Comparison of ENCODE assay signal across 21 mouse cellular contexts in the genomic region with DNA sequence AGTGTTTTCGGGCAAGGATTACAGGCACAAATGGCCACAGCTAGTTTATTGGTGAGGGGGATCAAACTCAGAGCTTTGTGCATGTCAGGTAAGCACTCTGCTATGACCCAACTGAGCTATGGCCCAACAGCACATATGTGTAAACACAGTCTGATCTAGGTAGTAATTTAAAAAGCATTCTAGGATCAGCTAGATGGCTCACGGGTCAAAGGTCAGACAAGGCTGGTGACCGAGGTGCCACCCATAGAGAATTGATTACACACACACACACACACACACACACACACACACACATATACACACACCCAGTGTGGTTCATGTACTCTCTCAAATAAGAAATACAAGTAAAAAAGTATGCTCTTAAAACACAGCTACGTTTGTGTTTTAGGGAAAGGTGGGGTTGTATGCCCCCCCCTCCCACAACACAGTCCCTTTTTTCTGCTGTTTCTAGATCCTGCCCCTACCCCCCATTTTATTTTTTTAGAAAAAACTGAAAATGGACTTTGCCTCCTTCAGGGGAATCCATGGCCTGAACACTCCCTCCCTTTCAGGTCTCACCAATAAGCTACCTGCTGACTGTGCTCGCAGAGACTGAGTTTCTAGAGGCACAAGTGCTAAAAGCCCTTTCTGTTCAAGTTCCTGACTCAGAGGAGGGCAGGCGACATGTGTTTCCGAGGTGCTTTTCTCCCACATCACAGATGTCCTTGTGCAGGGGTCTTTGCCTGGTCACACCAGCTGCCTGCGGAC.
DNase-seq lines count a peak whose midpoint lies in the region; ATAC-seq and TF ChIP-seq lines count a peak whose summit lies in the region.
"Had no signal": no experiment of that assay in that cellular context is flagged by ENCODE, and none has a peak within 500 bp of the region (broad histone marks: within the 10 kb centered on the region; RNA-seq: fewer than 3 reads in every experiment).

No protein-coding gene starts in this region.

- peak overlapping the region; percentile 92 for H3K27ac ChIP-seq in liver, adult 2 months (replicated peaks; ENCODE audit: insufficient read depth, low read depth, low read length)
- H3K27ac ChIP-seq in liver, embryonic 12.5 days: no peak overlapping the region
- peak overlapping the region; percentile 85 for H3K27ac ChIP-seq in intestine, postnatal 0 days (ENCODE audit: low read depth, low read length)
- peak overlapping the region; percentile 45; the same call in 1 of the 2 replicates for H3K27ac ChIP-seq in stomach, postnatal 0 days (replicated peaks)
- H3K27ac ChIP-seq: forebrain, embryonic 13.5 days; hindbrain, embryonic 15.5 days; left cerebral cortex, adult 2 months; limb, embryonic 15.5 days; lung, embryonic 15.5 days; midbrain, embryonic 13.5 days had no signal

- no peak overlapping the region for H3K4me2 ChIP-seq in liver, embryonic 12.5 days
- no peak overlapping the region for H3K4me2 ChIP-seq in intestine, postnatal 0 days (replicated peaks; ENCODE audit: low read depth)
- no peak overlapping the region for H3K4me2 ChIP-seq in stomach, postnatal 0 days (replicated peaks; ENCODE audit: low read depth)
- H3K4me2 ChIP-seq: forebrain, embryonic 13.5 days; hindbrain, embryonic 15.5 days; limb, embryonic 15.5 days; lung, embryonic 15.5 days; midbrain, embryonic 13.5 days had no signal

- TF ChIP-seq CTCF in liver, adult 2 months (IDR thresholded peaks at IDR 0.05; ENCODE audit: low read depth, low read length): no peak
- TF ChIP-seq CTCF in intestine, postnatal 0 days (IDR thresholded peaks at IDR 0.05; ENCODE audit: low read depth): no peak
- TF ChIP-seq CTCF in stomach, postnatal 0 days (IDR thresholded peaks at IDR 0.05; ENCODE audit: low read depth): no peak

- no peak overlapping the region for H3K4me3 ChIP-seq in liver, adult 2 months (ENCODE audit: insufficient read depth, low read depth, low read length)
- H3K4me3 ChIP-seq in liver, embryonic 12.5 days: no peak overlapping the region
- H3K4me3 ChIP-seq in intestine, postnatal 0 days (ENCODE audit: low read depth, low read length): no peak overlapping the region
- H3K4me3 ChIP-seq in stomach, postnatal 0 days (ENCODE audit: low read depth, low read length): no peak overlapping the region
- H3K4me3 ChIP-seq: forebrain, embryonic 13.5 days; hindbrain, embryonic 15.5 days; left cerebral cortex, adult 2 months; limb, embryonic 15.5 days; lung, embryonic 15.5 days; megakaryocyte, embryonic 14.5 days; midbrain, embryonic 13.5 days had no signal

- peak; percentile 84 for DNase-seq in liver, adult 2 months (ENCODE audit: extremely low read depth, low read depth, low spot score)
- DNase-seq in large intestine, adult 2 months (ENCODE audit: low read depth, low spot score): peak; percentile 46
- DNase-seq in stomach, postnatal 0 days (ENCODE audit: low spot score): peak; percentile 32
- no peak for DNase-seq in heart, adult 11 months
- DNase-seq in cerebellum, postnatal 14 days: no peak
- DNase-seq: adrenal gland, adult 2 months; cerebellum, adult 18-20 months; cerebellum, postnatal 36 days; gastrocnemius, postnatal 36 days; layer of hippocampus, adult 9-11 months; left cerebral cortex, postnatal 4 days; thymus, postnatal 36 days had no signal

- ATAC-seq in liver, embryonic 12.5 days: no peak
- ATAC-seq in intestine, postnatal 0 days: peak; percentile 87
- peak; percentile 57 for ATAC-seq in stomach, postnatal 0 days (ENCODE audit: low FRiP score, low TSS enrichment)
- ATAC-seq: forebrain, embryonic 13.5 days; midbrain, embryonic 13.5 days had no signal

- WGBS in liver, adult 2 months: 33% methylated on average over 8 of the region's 8 CpGs
- WGBS in liver, embryonic 12.5 days (ENCODE audit: insufficient replicate concordance): 72% methylated on average over 8 of the region's 8 CpGs
- 50% methylated on average over 8 of the region's 8 CpGs for WGBS in intestine, postnatal 0 days
- 56% methylated on average over 8 of the region's 8 CpGs for WGBS in large intestine, adult 2 months
- 69% methylated on average over 8 of the region's 8 CpGs for WGBS in stomach, postnatal 0 days

- H3K36me3 ChIP-seq in liver, adult 2 months (ENCODE audit: control insufficient read depth, insufficient read depth, low read length): no peaks in the 10 kb centered on the region
- H3K36me3 ChIP-seq in liver, embryonic 12.5 days: no peaks in the 10 kb centered on the region
- no peaks in the 10 kb centered on the region for H3K36me3 ChIP-seq in intestine, postnatal 0 days (ENCODE audit: control insufficient read depth, insufficient read depth)
- no peaks in the 10 kb centered on the region for H3K36me3 ChIP-seq in stomach, postnatal 0 days (ENCODE audit: control insufficient read depth, insufficient read depth, low read length)
- H3K36me3 ChIP-seq: hindbrain, embryonic 15.5 days; limb, embryonic 15.5 days; lung, embryonic 15.5 days; midbrain, embryonic 13.5 days had no signal

- H3K27me3 ChIP-seq in liver, adult 2 months (ENCODE audit: control insufficient read depth, insufficient read depth, low read length): no peaks in the 10 kb centered on the region
- 0 out of 2 replicates have a peak, but pooled peaks cover 8% of the 10 kb centered on the region for H3K27me3 ChIP-seq in liver, embryonic 12.5 days (replicated peaks)
- H3K27me3 ChIP-seq in intestine, postnatal 0 days (replicated peaks; ENCODE audit: control insufficient read depth, insufficient read depth, low read length): no peaks in the 10 kb centered on the region
- H3K27me3 ChIP-seq in stomach, postnatal 0 days (ENCODE audit: control insufficient read depth, insufficient read depth, low read length): no peaks in the 10 kb centered on the region
- H3K27me3 ChIP-seq: forebrain, embryonic 13.5 days; hindbrain, embryonic 15.5 days; limb, embryonic 15.5 days; lung, embryonic 15.5 days; midbrain, embryonic 13.5 days had no signal

- no peaks in the 10 kb centered on the region; the same call in 1 of the 2 replicates for H3K79me2 ChIP-seq in liver, adult 2 months (ENCODE audit: control insufficient read depth, insufficient read depth, low read length)

- TF ChIP-seq EP300 in stomach, postnatal 0 days (optimal IDR thresholded peaks at IDR 0.05): no peak

- H3K9me3 ChIP-seq in liver, embryonic 12.5 days (replicated peaks): peaks cover 9% of the 10 kb centered on the region
- H3K9me3 ChIP-seq in intestine, postnatal 0 days (ENCODE audit: control insufficient read depth): no peaks in the 10 kb centered on the region
- H3K9me3 ChIP-seq in stomach, postnatal 0 days (ENCODE audit: control insufficient read depth, low read length): no peaks in the 10 kb centered on the region
- H3K9me3 ChIP-seq: forebrain, embryonic 13.5 days; hindbrain, embryonic 15.5 days; limb, embryonic 15.5 days; lung, embryonic 15.5 days; midbrain, embryonic 13.5 days had no signal

- no peak for TF ChIP-seq POLR2A in liver, adult 2 months (IDR thresholded peaks at IDR 0.05; ENCODE audit: extremely low read depth, insufficient read depth, low read length)

- H3K4me1 ChIP-seq in liver, adult 2 months (ENCODE audit: control insufficient read depth, insufficient read depth, low read length): peaks cover 9% of the 10 kb centered on the region
- peaks cover 58% of the 10 kb centered on the region for H3K4me1 ChIP-seq in liver, embryonic 12.5 days
- no peaks in the 10 kb centered on the region for H3K4me1 ChIP-seq in intestine, postnatal 0 days (replicated peaks; ENCODE audit: control insufficient read depth, insufficient read depth, low read length)
- H3K4me1 ChIP-seq in stomach, postnatal 0 days (replicated peaks; ENCODE audit: control insufficient read depth, insufficient read depth): no peaks in the 10 kb centered on the region
- H3K4me1 ChIP-seq: hindbrain, embryonic 15.5 days; limb, embryonic 15.5 days; lung, embryonic 15.5 days; midbrain, embryonic 13.5 days had no signal

- peak overlapping the region; percentile 53 for H3K9ac ChIP-seq in liver, adult 2 months (ENCODE audit: low read depth, low read length)
- no peak overlapping the region for H3K9ac ChIP-seq in liver, embryonic 12.5 days
- no peak overlapping the region for H3K9ac ChIP-seq in intestine, postnatal 0 days (ENCODE audit: low read depth, low read length)
- H3K9ac ChIP-seq in stomach, postnatal 0 days (ENCODE audit: low read length): no peak overlapping the region
- H3K9ac ChIP-seq: forebrain, embryonic 13.5 days; hindbrain, embryonic 15.5 days; limb, embryonic 15.5 days; lung, embryonic 15.5 days; midbrain, embryonic 13.5 days had no signal

Comparison
In these comparisons a context has a peak if more than half of its experiments do, and no peak if none do; other contexts are left out.
1. DNase-seq: peak in liver, adult 2 months (single experiment), large intestine, adult 2 months (single experiment) and stomach, postnatal 0 days (single experiment); none in heart, adult 11 months (single experiment) and cerebellum, postnatal 14 days (0 of 2).